Mouse (Mus musculus) embryonic fibroblast, embryonic 13.5 days (primary cell): ENCODE data around the gene Gm498.

ENCODE experiments used
- CTCF ChIP-seq: IDR thresholded peaks from 2 replicates; pipeline ENCODE4 v1.5.1; 2011; ENCODE audit warnings: mild to moderate bottlenecking, control low read depth, low read length, moderate library complexity, borderline replicate concordance; ENCODE audit not compliant: insufficient read depth
- POLR2A ChIP-seq: IDR thresholded peaks from 2 replicates; pipeline ENCODE4 v1.6.1; 2011; ENCODE audit warnings: low read depth, mild to moderate bottlenecking, control low read depth, low read length, moderate library complexity

- TF ChIP-seq CTCF, result no peak
- TF ChIP-seq POLR2A, result no peak
These were observed 28.8 kb upstream of the Gm498 start for GRCm38 (mm10) chr7:143837705-143838358.
